Mouse (Mus musculus) cortical plate, adult 2 months (tissue): ENCODE results near the gene 1700021F07Rik.

Experiments used
- CTCF ChIP-seq: fragments of 200-500 bp; IDR thresholded peaks from 2 replicates; pipeline ENCODE4 v1.5.1; 2011; ENCODE audit warnings: mild to moderate bottlenecking, control low read depth, low read length; ENCODE audit not compliant: insufficient read depth; ENCODE audit errors: extremely low read depth
- POLR2A ChIP-seq: fragments of 200-500 bp; IDR thresholded peaks from 2 replicates; pipeline ENCODE4 v1.6.1; 2011; ENCODE audit warnings: mild to moderate bottlenecking, low read length, control low read depth; ENCODE audit not compliant: insufficient read depth; ENCODE audit errors: extremely low read depth

- TF ChIP-seq CTCF (no peak), POLR2A (no peak)
These were observed 13.5 kb downstream of the 1700021F07Rik start for GRCm38 (mm10) chr2:173535886-173536285.
